Mouse (Mus musculus) thymus, postnatal 25 days (tissue): Measurements from ENCODE around the gene Pcdh10.
A peak's percentile ranks its signal among the peaks of the same experiment; 100 is the strongest.

ENCODE experiments used
- DNase-seq: peaks from one replicate; pipeline ENCODE4 v3.0.0; 2022

The Pcdh10 gene

GRCm38 (mm10) chr3:45378145-45378544, at the start of gene Pcdh10:
Pcdh10 (plus strand) TSS chr3:45378398.
- peak; percentile 13 for DNase-seq

GRCm38 (mm10) chr3:45355919-45356318, 22.3 kb upstream of the Pcdh10 start:
- no peak for DNase-seq

GRCm38 (mm10) chr3:45368952-45369351, 9.2 kb upstream of the Pcdh10 start:
- no peak for DNase-seq

GRCm38 (mm10) chr3:45375761-45376500, 2.3 kb upstream of the Pcdh10 start:
- DNase-seq: no peak

- no peak for DNase-seq
Observed at GRCm38 (mm10) chr3:45376501-45377390, 1.5 kb upstream of the Pcdh10 start.

GRCm38 (mm10) chr3:45377391-45377998, 703 bp upstream of the Pcdh10 start:
- no peak for DNase-seq

GRCm38 (mm10) chr3:45379541-45379971, 1.4 kb downstream of the Pcdh10 start:
- no peak for DNase-seq

- DNase-seq: no peak
Observed at GRCm38 (mm10) chr3:45379972-45380761, 2.0 kb downstream of the Pcdh10 start.

- no peak for DNase-seq
Observed at GRCm38 (mm10) chr3:45380811-45381761, 2.9 kb downstream of the Pcdh10 start.

- DNase-seq: no peak
Observed at GRCm38 (mm10) chr3:45382032-45382755, 4.0 kb downstream of the Pcdh10 start.

- DNase-seq: no peak
Observed at GRCm38 (mm10) chr3:45383831-45384230, 5.6 kb downstream of the Pcdh10 start.

GRCm38 (mm10) chr3:45385028-45385427, 6.8 kb downstream of the Pcdh10 start:
- DNase-seq: no peak

- DNase-seq: no peak
Observed at GRCm38 (mm10) chr3:45385451-45385850, 7.3 kb downstream of the Pcdh10 start.

- DNase-seq: no peak
Observed at GRCm38 (mm10) chr3:45386512-45386911, 8.3 kb downstream of the Pcdh10 start.

GRCm38 (mm10) chr3:45397101-45397500, 18.9 kb downstream of the Pcdh10 start:
- no peak for DNase-seq

- DNase-seq: no peak
Observed at GRCm38 (mm10) chr3:45403239-45403638, 25.0 kb downstream of the Pcdh10 start.

- no peak for DNase-seq
Observed at GRCm38 (mm10) chr3:45431691-45432090, 53.5 kb downstream of the Pcdh10 start.

- DNase-seq: no peak
Observed at GRCm38 (mm10) chr3:45432172-45432765, 54.1 kb downstream of the Pcdh10 start.
